Mouse (Mus musculus) stomach, postnatal 0 days (tissue): Measurements from ENCODE around the gene Ifna7.
"Not testable (repeated sequence)": the region's sequence is repeated elsewhere in the genome, so short reads cannot be mapped to it uniquely, and the experiment has no call there.

Source experiments
- CTCF ChIP-seq: IDR thresholded peaks from 2 replicates; pipeline ENCODE4 v1.5.1; 2016; ENCODE audit warnings: antibody characterized with exemption, low read depth, mild to moderate bottlenecking, moderate library complexity
- EP300 ChIP-seq: optimal IDR thresholded peaks from 2 replicates; pipeline ENCODE3; 2016; ENCODE audit warnings: antibody characterized with exemption

DNA sequence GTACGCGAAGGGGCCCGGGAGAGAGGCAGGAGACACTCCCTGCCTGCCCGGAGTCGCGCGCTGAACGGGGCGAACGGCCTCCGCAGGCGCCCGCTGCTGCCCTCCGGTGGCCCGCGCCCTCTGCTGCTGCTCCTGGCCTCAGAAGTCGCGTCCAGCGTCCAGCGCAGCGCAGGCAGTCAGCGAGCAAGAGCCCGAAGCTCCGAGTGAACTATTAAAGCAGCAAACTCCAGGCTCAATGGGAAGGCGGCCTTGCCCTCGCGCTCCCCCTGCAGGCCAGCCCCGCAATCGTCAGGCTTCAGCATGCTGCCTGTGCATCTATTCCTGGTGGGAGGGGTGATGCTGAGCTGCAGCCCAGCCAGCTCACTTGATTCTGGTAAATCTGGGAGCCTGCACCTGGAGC, 39.4 kb upstream of the Ifna7 start, which contains the start of gene Gm13289:
- TF ChIP-seq CTCF, EP300: not testable (repeated sequence)
